Mouse (Mus musculus) spleen, embryonic (tissue): ENCODE data around the gene Alox8.

Experiments
- CTCF ChIA-PET: fragments of 350-600 bp; sonication (Branson Sonifier 250); formaldehyde crosslinking; loops from one replicate; lab custom pipeline; 2022; lab: Charles Lee

The Alox8 gene

GRCm38 (mm10) chr11:69180120-69180519 lies 17.5 kb downstream of the Alox8 start:
- CTCF ChIA-PET: no interaction called here

GRCm38 (mm10) chr11:69179512-69179911 lies 18.1 kb downstream of the Alox8 start:
- CTCF ChIA-PET: no interaction called here

- CTCF ChIA-PET: no interaction called here
Measured at GRCm38 (mm10) chr11:69178525-69178924, 19.1 kb downstream of the Alox8 start.

GRCm38 (mm10) chr11:69174722-69175121 lies 22.9 kb downstream of the Alox8 start:
- CTCF ChIA-PET: no interaction called here

GRCm38 (mm10) chr11:69172606-69173005 lies 25.0 kb downstream of the Alox8 start:
- CTCF ChIA-PET: no interaction called here

GRCm38 (mm10) chr11:69171626-69172025 lies 26.0 kb downstream of the Alox8 start:
- CTCF ChIA-PET: interaction anchor here (0.6 kb wide), 1 partner anchor 46 kb away, joined by 3 read pairs; no protein-coding TSS in a partner anchor

- CTCF ChIA-PET: no interaction called here
Measured at GRCm38 (mm10) chr11:69169313-69169712, 28.3 kb downstream of the Alox8 start.

- CTCF ChIA-PET: interaction anchor here (0.8 kb wide), 1 partner anchor 99 kb away, joined by 11 read pairs; no protein-coding TSS in a partner anchor
Measured at GRCm38 (mm10) chr11:69156800-69157199, 40.8 kb downstream of the Alox8 start, which contains the start of gene Alox12b. Gene Alox12b, plus strand, starts transcription at chr11:69156989.

GRCm38 (mm10) chr11:69155351-69155750 lies 42.3 kb downstream of the Alox8 start:
- CTCF ChIA-PET: no interaction called here

- CTCF ChIA-PET: no interaction called here
Measured at GRCm38 (mm10) chr11:69153831-69154230, 43.8 kb downstream of the Alox8 start.

GRCm38 (mm10) chr11:69151004-69151403 lies 46.6 kb downstream of the Alox8 start:
- CTCF ChIA-PET: interaction anchor here (0.7 kb wide), 1 partner anchor 233 kb away, joined by 3 read pairs; no protein-coding TSS in a partner anchor

GRCm38 (mm10) chr11:69150444-69150843 lies 47.2 kb downstream of the Alox8 start:
- CTCF ChIA-PET: interaction anchor here (0.6 to 0.7 kb wide), 3 partner anchors 68 to 232 kb away, joined by 3 to 4 read pairs (median 3); no protein-coding TSS in a partner anchor

GRCm38 (mm10) chr11:69149728-69150127 lies 47.9 kb downstream of the Alox8 start:
- CTCF ChIA-PET: interaction anchor here (0.6 to 0.7 kb wide), 2 partner anchors 13 to 146 kb away, joined by 7 to 10 read pairs; no protein-coding TSS in a partner anchor

- CTCF ChIA-PET: no interaction called here
Measured at GRCm38 (mm10) chr11:69148451-69148960, 49.1 kb downstream of the Alox8 start.

- CTCF ChIA-PET: interaction anchor here (0.8 kb wide), 1 partner anchor 104 kb away, joined by 4 read pairs; no protein-coding TSS in a partner anchor
Measured at GRCm38 (mm10) chr11:69147546-69147945, 50.1 kb downstream of the Alox8 start.

GRCm38 (mm10) chr11:69135361-69135760 lies 62.3 kb downstream of the Alox8 start:
- CTCF ChIA-PET: no interaction called here

GRCm38 (mm10) chr11:69134622-69134968 lies 63.0 kb downstream of the Alox8 start:
- CTCF ChIA-PET: interaction anchor here (1.2 kb wide), 1 partner anchor 11 kb away, joined by 3 read pairs; no protein-coding TSS in a partner anchor
